Mouse (Mus musculus) MEL (cell line): ENCODE results near the gene Smarca4. TPM values are rescaled to one million over a fixed set of nuclear protein-coding genes. Genes with fewer than 3 reads are reported as not detected.

Source experiments
- DNase-seq: peaks from one replicate; pipeline ENCODE4 v3.0.0; 2011; ENCODE audit warnings: low read depth, low spot score
- H3K27ac ChIP-seq: 2 replicates; pipeline ENCODE4 v1.5.1; 2012; ENCODE audit warnings: low read depth, mild to moderate bottlenecking, control low read depth, low read length, moderate library complexity; ENCODE audit not compliant: control insufficient read depth
- H3K27me3 ChIP-seq, 2 experiments: fragments of 150-350 bp in 1 of 2; sonication (generic) in 1 of 2; 2 replicates each; pipeline ENCODE4 v1.6.1; 2012; ENCODE audit warnings: low read length in 2 of 2, mild to moderate bottlenecking in 2 of 2, improper control_type of control experiment in 1 of 2, moderate library complexity in 1 of 2; ENCODE audit not compliant: insufficient read depth in 2 of 2, control insufficient read depth in 1 of 2
- H3K36me3 ChIP-seq, 2 experiments: 2 replicates each; pipeline ENCODE4 v1.6.1; 2012 to 2014; ENCODE audit warnings: low read length in 2 of 2, improper control_type of control experiment in 1 of 2, inconsistent platforms in 1 of 2, mild to moderate bottlenecking in 1 of 2; ENCODE audit not compliant: insufficient read depth in 2 of 2, control insufficient read depth in 1 of 2
- H3K4me1 ChIP-seq, 2 experiments: fragments of 150-350 bp in 1 of 2; sonication (generic) in 1 of 2; 2 replicates each; pipeline ENCODE4 v1.6.1; 2012; ENCODE audit warnings: low read length in 2 of 2, improper control_type of control experiment in 1 of 2, mild to moderate bottlenecking in 1 of 2; ENCODE audit not compliant: insufficient read depth in 2 of 2, control insufficient read depth in 1 of 2
- H3K4me3 ChIP-seq, 2 experiments: fragments of 150-350 bp in 1 of 2; sonication (generic) in 1 of 2; 2 replicates each; pipeline ENCODE4 v1.5.1; 2012; ENCODE audit warnings: low read depth in 2 of 2, low read length in 2 of 2, mild to moderate bottlenecking in 2 of 2, moderate library complexity in 2 of 2, control low read depth in 1 of 2, improper control_type of control experiment in 1 of 2; ENCODE audit not compliant: control insufficient read depth in 1 of 2, insufficient read depth in 1 of 2
- H3K79me2 ChIP-seq: 2 replicates; pipeline ENCODE4 v1.6.1; 2012; ENCODE audit warnings: mild to moderate bottlenecking, low read length, moderate library complexity; ENCODE audit not compliant: control insufficient read depth, poor library complexity, insufficient read depth
- H3K9ac ChIP-seq: 2 replicates; pipeline ENCODE4 v1.6.1; 2012; ENCODE audit warnings: low read depth, mild to moderate bottlenecking, control low read depth, low read length, moderate library complexity; ENCODE audit not compliant: control insufficient read depth, poor library complexity, severe bottlenecking
- H3K9me3 ChIP-seq: fragments of 150-350 bp; sonication (generic); replicated peaks from 2 replicates; pipeline ENCODE4 v1.6.1; 2012; ENCODE audit warnings: mild to moderate bottlenecking, low read length, improper control_type of control experiment, moderate library complexity; ENCODE audit not compliant: insufficient read depth
- CHD1 ChIP-seq: IDR thresholded peaks from 2 replicates; pipeline ENCODE4 v1.6.1; 2012; ENCODE audit warnings: low read depth, mild to moderate bottlenecking, inconsistent platforms, low read length, improper control_type of control experiment
- CTCF ChIP-seq, 3 experiments: IDR thresholded peaks in 2 of 3; conservative IDR thresholded peaks in 1 of 3; 2 replicates each; pipeline ENCODE4 v1.5.1; 2011 to 2012; ENCODE audit warnings: low read length in 3 of 3, low read depth in 2 of 3, mild to moderate bottlenecking in 2 of 3, improper control_type of control experiment in 1 of 3, inconsistent platforms in 1 of 3, mixed read lengths in 1 of 3, moderate library complexity in 1 of 3; ENCODE audit not compliant: control insufficient read depth in 1 of 3, insufficient read depth in 1 of 3, poor library complexity in 1 of 3, severe bottlenecking in 1 of 3
- ELF1 ChIP-seq: IDR thresholded peaks from 2 replicates; pipeline ENCODE4 v1.6.1; 2014; ENCODE audit warnings: low read depth, mild to moderate bottlenecking, inconsistent platforms, low read length, improper control_type of control experiment, moderate library complexity
- GATA1 ChIP-seq: IDR thresholded peaks from 2 replicates; pipeline ENCODE4 v1.6.1; 2011; ENCODE audit warnings: low read depth, low read length, improper control_type of control experiment
- JUND ChIP-seq: IDR thresholded peaks from 2 replicates; pipeline ENCODE4 v1.6.1; 2011; ENCODE audit warnings: low read depth, mild to moderate bottlenecking, improper control_type of control experiment, low read length
- KAT2A ChIP-seq: conservative IDR thresholded peaks from 2 replicates; pipeline ENCODE4 v1.6.1; 2012; ENCODE audit warnings: low read depth, low read length, improper control_type of control experiment, inconsistent platforms
- MAZ ChIP-seq: IDR thresholded peaks from 2 replicates; pipeline ENCODE4 v1.6.1; 2012; ENCODE audit warnings: low read depth, mild to moderate bottlenecking, inconsistent platforms, low read length, improper control_type of control experiment
- NELFE ChIP-seq: IDR thresholded peaks from 2 replicates; pipeline ENCODE4 v1.6.1; 2011; ENCODE audit warnings: low read depth, low read length, improper control_type of control experiment
- POLR2A ChIP-seq, 2 experiments: IDR thresholded peaks; 2 replicates each; pipeline ENCODE4 v1.6.1; 2011 to 2012; ENCODE audit warnings: low read length in 2 of 2, mild to moderate bottlenecking in 2 of 2, control low read depth in 1 of 2, improper control_type of control experiment in 1 of 2, low read depth in 1 of 2, moderate library complexity in 1 of 2; ENCODE audit not compliant: control insufficient read depth in 1 of 2, insufficient read depth in 1 of 2, poor library complexity in 1 of 2
- POLR2AphosphoS5 ChIP-seq: IDR thresholded peaks from 2 replicates; pipeline ENCODE4 v1.6.1; 2012; ENCODE audit warnings: low read depth, borderline replicate concordance, mild to moderate bottlenecking, inconsistent platforms, low read length, moderate library complexity, mixed read lengths
- TAL1 ChIP-seq: IDR thresholded peaks from 2 replicates; pipeline ENCODE4 v1.6.1; 2012; ENCODE audit warnings: mild to moderate bottlenecking, inconsistent platforms, low read length, moderate library complexity, mixed read lengths
- USF1 ChIP-seq: IDR thresholded peaks from 2 replicates; pipeline ENCODE4 v1.6.1; 2014; ENCODE audit warnings: low read depth, mild to moderate bottlenecking, inconsistent platforms, low read length, improper control_type of control experiment, moderate library complexity
- ZMIZ1 ChIP-seq: IDR thresholded peaks from 2 replicates; pipeline ENCODE4 v1.6.1; 2012; ENCODE audit warnings: low read depth, mild to moderate bottlenecking, inconsistent platforms, low read length, improper control_type of control experiment, moderate library complexity
- polyA plus RNA-seq, 2 experiments: library from polyadenylated mRNA; stranded (reverse) in 1 of 2; unstranded in 1 of 2; fragments of >175 nt in 1 of 2; fragments of >200 nt in 1 of 2; gene quantifications; 2 replicates each; pipeline versions ENCODE4 v1.2.1 to v1.2.4; 2012; ENCODE audit warnings: low replicate concordance in 2 of 2, low read depth in 1 of 2; ENCODE audit not compliant: insufficient read length in 2 of 2, insufficient read depth in 1 of 2, missing spikeins in 1 of 2
- total RNA-seq: library from RNA; depleted of rRNA; stranded (reverse); fragments of 300-350 nt; gene quantifications from 2 replicates; pipeline ENCODE4 v1.2.3, GENCODE M21; 2012

The Smarca4 gene
- total and polyA plus RNA-seq, 3 experiments, result 71.4 to 381 (median 249) TPM

DNA sequence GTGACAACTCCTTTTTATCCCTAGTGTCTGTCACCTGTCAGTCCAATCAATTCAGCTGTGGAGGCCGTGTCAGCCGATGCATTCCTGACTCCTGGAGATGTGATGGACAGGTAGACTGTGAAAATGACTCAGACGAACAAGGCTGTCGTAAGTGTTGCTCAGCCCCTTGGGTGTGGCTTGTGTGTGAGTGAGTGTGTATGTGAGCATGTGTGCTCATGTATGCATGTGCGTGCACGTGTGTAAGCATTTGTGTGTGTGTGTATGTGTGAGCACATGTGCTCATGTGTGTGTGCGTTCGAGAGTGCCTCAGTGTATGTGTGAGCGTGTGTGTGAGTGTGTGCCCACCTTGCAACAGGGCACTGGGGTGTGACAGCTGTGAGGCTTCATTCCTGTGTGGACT is 116.3 kb downstream of the Smarca4 start:
- no peak overlapping the region for H3K4me3 ChIP-seq
- H3K36me3 ChIP-seq, result peaks cover 8 to 76% of the 10 kb centered on the region in 2 experiments
- TF ChIP-seq NELFE, result no peak
- TF ChIP-seq POLR2AphosphoS5, result peak; percentile 92; the same call in 1 of the 2 replicates

DNA sequence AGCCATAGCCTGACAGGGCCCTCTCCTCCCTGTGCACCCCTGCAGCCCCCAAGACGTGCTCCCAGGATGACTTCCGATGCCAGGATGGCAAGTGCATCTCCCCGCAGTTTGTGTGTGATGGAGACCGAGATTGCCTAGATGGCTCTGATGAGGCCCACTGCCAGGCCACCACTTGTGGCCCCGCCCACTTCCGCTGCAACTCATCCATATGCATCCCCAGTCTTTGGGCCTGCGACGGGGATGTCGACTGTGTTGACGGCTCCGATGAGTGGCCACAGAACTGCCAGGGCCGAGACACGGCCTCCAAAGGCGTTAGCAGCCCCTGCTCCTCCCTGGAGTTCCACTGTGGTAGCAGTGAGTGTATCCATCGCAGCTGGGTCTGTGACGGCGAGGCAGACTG is 117.5 kb downstream of the Smarca4 start:
- no peak for DNase-seq
- no peak overlapping the region for H3K9ac ChIP-seq
- no peak overlapping the region for H3K27ac ChIP-seq
- peaks cover 20% of the 10 kb centered on the region for H3K79me2 ChIP-seq
- H3K36me3 ChIP-seq, result peaks cover 8 to 82% of the 10 kb centered on the region in 2 experiments
- H3K27me3 ChIP-seq, result no peaks in the 10 kb centered on the region
- H3K9me3 ChIP-seq, result no peaks in the 10 kb centered on the region
- TF ChIP-seq ELF1 (no peak), MAZ (no peak), JUND (no peak), POLR2AphosphoS5 (no peak), TAL1 (no peak), KAT2A (no peak), USF1 (no peak), CHD1 (no peak), GATA1 (no peak), ZMIZ1 (no peak)
- peaks cover 0 to 13% of the 10 kb centered on the region in 2 experiments; a peak in 2 of 4 replicates for H3K4me1 ChIP-seq
- H3K4me3 ChIP-seq, result no peak overlapping the region

More for the DNA sequence above, 116.3 kb downstream of the Smarca4 start:
- H3K9me3 ChIP-seq, result no peaks in the 10 kb centered on the region
- DNase-seq, result no peak
- H3K9ac ChIP-seq, result no peak overlapping the region
- peaks cover 30% of the 10 kb centered on the region for H3K79me2 ChIP-seq
- H3K27ac ChIP-seq, result no peak overlapping the region
- peaks cover 0 to 14% of the 10 kb centered on the region in 2 experiments; a peak in 2 of 4 replicates for H3K4me1 ChIP-seq
- H3K27me3 ChIP-seq, result no peaks in the 10 kb centered on the region

DNA sequence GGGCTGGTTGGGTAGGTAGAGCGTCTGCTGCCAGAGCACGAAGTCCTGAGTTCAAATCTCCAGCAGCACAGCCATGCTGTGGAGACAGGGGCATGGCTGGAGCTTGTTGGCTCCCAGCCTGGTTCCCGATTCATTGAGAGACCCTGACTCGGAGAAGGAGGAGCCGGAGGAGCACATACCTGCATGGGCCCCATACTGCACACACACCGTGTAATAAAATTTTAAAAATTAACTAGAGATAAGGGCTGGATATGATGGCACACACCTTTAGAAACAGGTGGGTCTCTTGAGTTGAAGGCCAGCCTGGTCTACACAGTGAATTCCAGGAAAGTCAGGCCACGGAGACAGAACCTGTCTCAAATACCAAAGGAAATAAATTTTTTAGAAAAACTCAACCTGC is 118.0 kb downstream of the Smarca4 start:
- Histone ChIP-seq H3K9me3 (no peaks in the 10 kb centered on the region), H3K4me3 (no peak overlapping the region), H3K79me2 (peaks cover 15% of the 10 kb centered on the region), H3K4me1 (peaks cover 0 to 7% of the 10 kb centered on the region in 2 experiments; a peak in 2 of 4 replicates), H3K36me3 (peaks cover 4 to 85% of the 10 kb centered on the region in 2 experiments), H3K27ac (no peak overlapping the region), H3K27me3 (no peaks in the 10 kb centered on the region), H3K9ac (no peak overlapping the region)
- TF ChIP-seq CTCF (IDR thresholded peaks at IDR 0.05 in 2 of 3, conservative IDR thresholded peaks at IDR 0.05 in 1 of 3; ENCODE audit: control insufficient read depth in 1 of 3, insufficient read depth in 1 of 3, low read depth in 2 of 3, low read length in 3 of 3, poor library complexity in 1 of 3, severe bottlenecking in 1 of 3) (no peak), POLR2A (IDR thresholded peaks at IDR 0.05; ENCODE audit: control insufficient read depth in 1 of 2, insufficient read depth in 1 of 2, low read depth in 1 of 2, low read length in 2 of 2, poor library complexity in 1 of 2) (0 out of 4 replicates have a peak, but pooled peaks of 1 of the 2 experiments have one; percentile 2)
- no peak for DNase-seq
